Mouse (Mus musculus) forebrain, embryonic 16.5 days (tissue): Measurements from ENCODE around the gene Gm28048. TPM values are rescaled to one million over a fixed set of nuclear protein-coding genes. Genes with fewer than 3 reads are reported as not detected.

Experiments
- ATAC-seq: fragments of 200-750 bp; cut with Nextera tagmentation; 2 replicates; pipeline ENCODE4 v1.8.0; 2017; ENCODE audit warnings: mild to moderate bottlenecking, moderate library complexity
- H3K27ac ChIP-seq: fragments of 300-500 bp; sonication (generic); 2 replicates; pipeline ENCODE4 v1.5.1; 2014; ENCODE audit warnings: low read length, control low read depth
- H3K27me3 ChIP-seq: fragments of 300-500 bp; sonication (generic); replicated peaks from 2 replicates; pipeline ENCODE4 v1.6.1; 2014; ENCODE audit warnings: low read length; ENCODE audit not compliant: control insufficient read depth, insufficient read depth
- H3K36me3 ChIP-seq: fragments of 300-500 bp; sonication (generic); 2 replicates; pipeline ENCODE4 v1.6.1; 2014; ENCODE audit not compliant: control insufficient read depth, insufficient read depth
- H3K4me1 ChIP-seq: fragments of 300-500 bp; sonication (generic); replicated peaks from 2 replicates; pipeline ENCODE4 v1.6.1; 2014; ENCODE audit warnings: low read length; ENCODE audit not compliant: control insufficient read depth, insufficient read depth
- H3K4me2 ChIP-seq: fragments of 300-500 bp; sonication (generic); 2 replicates; pipeline ENCODE4 v1.6.1; 2014; ENCODE audit warnings: mild to moderate bottlenecking, low read length, control low read depth
- H3K4me3 ChIP-seq: fragments of 300-500 bp; sonication (generic); replicated peaks from 2 replicates; pipeline ENCODE4 v1.5.1; 2014; ENCODE audit warnings: mild to moderate bottlenecking, low read length, control low read depth
- H3K9ac ChIP-seq: fragments of 300-500 bp; sonication (generic); replicated peaks from 2 replicates; pipeline ENCODE4 v1.6.1; 2014; ENCODE audit warnings: low read depth, low read length, control low read depth
- H3K9me3 ChIP-seq: fragments of 300-500 bp; sonication (generic); 2 replicates; pipeline ENCODE4 v1.6.1; 2016; ENCODE audit warnings: low read length; ENCODE audit not compliant: control insufficient read depth
- WGBS: fragments of 180-500 bp; shearing (Covaris S2); extraction: QIAGEN DNeasy Blood & Tissue Kit; methylation state at CpG from one replicate; pipeline ENCODE4 v1.1.7; 2014; 5-methylcytosine and 5-hydroxymethylcytosine counted together
- polyA plus RNA-seq: library from polyadenylated mRNA; unstranded; fragments of >200 nt; fragmentation: Nextera tagmentation; extraction: Ambion mirVana; gene quantifications from 2 replicates; pipeline ENCODE4 v1.2.1, GENCODE M21; 2015

The Gm28048 gene
- polyA plus RNA-seq, 1 experiment from 2014 or later = 3.0 TPM

DNA sequence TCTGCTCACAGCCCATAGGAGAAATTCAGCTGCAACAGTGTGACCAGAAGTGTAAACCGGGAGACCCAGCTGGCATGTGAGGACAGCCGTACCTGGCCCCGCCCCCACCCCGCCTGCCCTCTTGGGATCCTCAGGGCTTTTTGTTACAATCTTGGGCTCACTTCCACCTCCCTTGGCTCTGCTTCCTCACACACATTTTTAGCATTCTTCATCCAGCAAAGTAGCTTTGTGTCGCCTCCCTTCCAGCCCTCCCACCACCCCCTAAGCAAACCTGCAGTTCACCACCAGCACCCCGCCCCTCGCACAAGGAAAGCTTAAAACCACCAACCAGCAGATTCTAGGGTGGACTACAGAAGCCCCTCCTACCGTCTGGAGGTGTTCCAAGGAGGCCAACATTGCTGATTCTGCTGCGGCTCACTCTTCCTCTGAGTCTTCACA, 181.9 kb downstream of the Gm28048 start:
- no peak overlapping the region for H3K4me3 ChIP-seq
- H3K9me3 ChIP-seq = no peaks in the 10 kb centered on the region
- no peaks in the 10 kb centered on the region for H3K36me3 ChIP-seq
- H3K9ac ChIP-seq = no peak overlapping the region
- H3K27ac ChIP-seq = no peak overlapping the region
- peaks cover 4% of the 10 kb centered on the region; the same call in 1 of the 2 replicates for H3K4me1 ChIP-seq
- WGBS = 24% methylated on average over 9 of the region's 9 CpGs
- no peak overlapping the region for H3K4me2 ChIP-seq
- no peaks in the 10 kb centered on the region for H3K27me3 ChIP-seq
- peak; percentile 43 for ATAC-seq

DNA sequence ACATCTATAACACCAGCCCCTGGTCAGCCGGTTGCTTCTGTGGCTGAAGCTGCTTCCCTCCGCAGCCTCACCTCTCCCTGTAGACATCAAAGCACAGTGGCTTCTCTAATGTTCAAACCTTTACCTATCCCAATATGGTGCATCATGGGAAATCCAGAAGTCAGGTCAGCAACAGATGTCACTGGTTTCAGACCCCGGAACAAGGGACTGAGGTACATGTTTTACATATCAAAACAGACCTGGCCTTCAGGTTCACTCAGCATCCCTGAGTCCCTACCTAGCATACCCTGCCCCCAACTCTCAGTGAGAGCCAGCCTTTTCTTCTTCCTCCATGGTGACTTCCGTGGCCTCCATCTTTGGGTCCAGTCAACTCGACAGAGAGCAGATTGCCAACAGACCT, 183.0 kb downstream of the Gm28048 start:
- Histone ChIP-seq H3K4me1 (peaks cover 4% of the 10 kb centered on the region; the same call in 1 of the 2 replicates), H3K27ac (no peak overlapping the region), H3K9me3 (no peaks in the 10 kb centered on the region), H3K4me2 (no peak overlapping the region), H3K9ac (no peak overlapping the region), H3K4me3 (no peak overlapping the region), H3K27me3 (no peaks in the 10 kb centered on the region), H3K36me3 (no peaks in the 10 kb centered on the region)
- no peak for ATAC-seq
- 83% methylated on average over 5 of the region's 5 CpGs for WGBS

DNA sequence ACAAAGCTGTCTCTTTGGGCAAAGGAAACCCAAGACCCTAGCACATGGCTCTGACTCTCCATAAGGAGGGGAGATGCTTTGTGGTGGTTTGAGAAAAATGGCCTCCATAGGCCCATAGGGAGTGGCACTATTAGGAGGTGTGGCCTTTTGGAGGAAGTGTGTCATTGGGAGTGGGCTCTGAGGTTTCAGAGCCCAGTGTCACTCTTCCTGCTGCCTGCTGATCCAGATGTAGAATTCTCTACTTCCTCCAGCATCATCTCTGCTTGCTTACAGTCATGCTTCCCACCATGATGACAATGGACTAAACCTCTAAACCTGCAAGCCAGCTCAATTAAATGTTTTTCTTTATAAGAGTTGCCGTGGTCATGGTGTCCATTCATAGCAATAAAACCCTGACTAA, 187.2 kb downstream of the Gm28048 start:
- Histone ChIP-seq H3K27ac (no peak overlapping the region), H3K4me3 (no peak overlapping the region)
- no peak for ATAC-seq

DNA sequence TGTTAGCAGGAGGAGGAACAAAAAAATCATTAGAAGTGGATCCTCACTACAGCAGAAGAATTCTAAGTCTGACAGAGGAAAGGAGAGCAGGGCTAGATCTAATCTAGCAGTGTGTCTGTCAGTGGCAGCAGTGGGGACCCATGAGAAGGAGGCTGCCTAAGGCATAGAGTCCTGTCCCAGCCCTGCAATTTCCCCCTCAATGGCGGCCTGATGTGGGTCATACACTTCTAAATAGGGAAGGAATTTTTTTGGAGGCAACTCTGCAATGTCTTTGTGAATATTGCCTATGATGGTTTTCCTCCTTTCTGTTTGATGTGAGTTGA, 188.0 kb downstream of the Gm28048 start:
- H3K9ac ChIP-seq = no peak overlapping the region
- no peak overlapping the region for H3K27ac ChIP-seq
- 96% methylated on average over 1 of the region's 1 CpGs for WGBS
- H3K36me3 ChIP-seq = no peaks in the 10 kb centered on the region
- H3K27me3 ChIP-seq = no peaks in the 10 kb centered on the region
- H3K4me2 ChIP-seq = no peak overlapping the region
- no peak overlapping the region for H3K4me3 ChIP-seq
- H3K9me3 ChIP-seq = no peaks in the 10 kb centered on the region
- H3K4me1 ChIP-seq = no peaks in the 10 kb centered on the region
- ATAC-seq = no peak

More for the DNA sequence above, 187.2 kb downstream of the Gm28048 start:
- Histone ChIP-seq H3K9ac (no peak overlapping the region), H3K4me2 (no peak overlapping the region), H3K36me3 (no peaks in the 10 kb centered on the region), H3K4me1 (no peaks in the 10 kb centered on the region), H3K9me3 (no peaks in the 10 kb centered on the region), H3K27me3 (no peaks in the 10 kb centered on the region)
- WGBS = 72% methylated on average over 1 of the region's 1 CpGs

DNA sequence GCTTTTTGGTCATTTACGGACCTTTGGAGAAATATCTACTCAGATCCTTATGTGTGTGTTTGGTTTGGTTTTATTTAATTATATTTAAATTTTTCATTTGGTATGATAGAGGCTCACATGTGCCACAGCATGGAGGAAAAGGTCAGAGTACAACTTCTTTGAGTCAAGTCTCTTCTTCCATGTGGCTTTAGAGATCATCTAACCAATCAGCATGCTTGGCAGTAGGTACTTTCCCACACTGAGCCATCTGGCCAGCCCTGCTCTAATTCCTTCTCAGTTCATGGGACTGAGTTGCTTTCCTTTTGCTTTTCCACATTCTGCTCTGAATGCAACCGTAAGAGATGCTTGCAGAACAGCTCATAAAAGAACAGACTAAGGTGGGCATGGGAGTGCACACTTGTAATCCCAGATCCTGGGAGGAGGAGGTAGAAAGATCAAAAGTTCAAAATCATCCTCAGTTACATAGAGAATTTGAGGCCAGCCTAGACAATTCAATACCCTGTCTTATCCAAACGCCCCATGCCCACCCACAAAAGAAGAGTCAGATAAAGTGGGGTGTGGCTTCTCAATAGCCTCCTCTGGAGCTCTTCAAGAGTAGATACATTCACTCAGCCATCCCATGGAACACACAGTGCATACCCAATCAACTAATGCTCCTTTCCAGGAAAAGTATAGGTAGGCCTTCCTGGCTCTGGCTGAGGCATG, 188.6 kb downstream of the Gm28048 start:
- ATAC-seq = no peak
- H3K4me2 ChIP-seq = no peak overlapping the region
- H3K9me3 ChIP-seq = no peaks in the 10 kb centered on the region
- H3K27ac ChIP-seq = no peak overlapping the region
- H3K9ac ChIP-seq = no peak overlapping the region
- H3K4me3 ChIP-seq = no peak overlapping the region
- WGBS = 85% methylated on average over 3 of the region's 3 CpGs
- H3K27me3 ChIP-seq = no peaks in the 10 kb centered on the region
- no peaks in the 10 kb centered on the region for H3K4me1 ChIP-seq
- H3K36me3 ChIP-seq = no peaks in the 10 kb centered on the region

DNA sequence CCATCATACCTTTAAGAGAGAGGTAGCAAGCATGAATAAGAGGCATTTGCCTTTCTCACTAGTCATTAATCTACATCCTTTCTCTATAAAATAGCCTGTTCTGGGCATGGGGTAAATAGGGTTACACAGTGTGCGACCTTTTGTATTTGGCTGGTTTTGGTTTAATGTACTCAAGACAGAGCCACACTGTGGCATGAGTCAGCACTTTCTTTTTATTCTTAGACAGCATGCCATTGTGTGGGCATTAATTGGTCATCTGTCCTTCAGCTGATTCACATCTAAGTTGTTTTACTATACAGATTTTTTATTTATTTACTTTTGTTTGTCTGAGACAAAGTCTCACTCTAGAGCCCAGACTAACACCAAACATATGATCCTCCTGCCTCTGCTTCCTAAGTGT, 189.7 kb downstream of the Gm28048 start:
- ATAC-seq = no peak
- no peaks in the 10 kb centered on the region for H3K36me3 ChIP-seq
- no peak overlapping the region for H3K4me3 ChIP-seq
- no peaks in the 10 kb centered on the region for H3K27me3 ChIP-seq
- no peak overlapping the region for H3K4me2 ChIP-seq
- H3K9ac ChIP-seq = no peak overlapping the region
- WGBS = 97% methylated on average over 1 of the region's 1 CpGs
- no peaks in the 10 kb centered on the region for H3K9me3 ChIP-seq
- no peaks in the 10 kb centered on the region for H3K4me1 ChIP-seq
- H3K27ac ChIP-seq = no peak overlapping the region

DNA sequence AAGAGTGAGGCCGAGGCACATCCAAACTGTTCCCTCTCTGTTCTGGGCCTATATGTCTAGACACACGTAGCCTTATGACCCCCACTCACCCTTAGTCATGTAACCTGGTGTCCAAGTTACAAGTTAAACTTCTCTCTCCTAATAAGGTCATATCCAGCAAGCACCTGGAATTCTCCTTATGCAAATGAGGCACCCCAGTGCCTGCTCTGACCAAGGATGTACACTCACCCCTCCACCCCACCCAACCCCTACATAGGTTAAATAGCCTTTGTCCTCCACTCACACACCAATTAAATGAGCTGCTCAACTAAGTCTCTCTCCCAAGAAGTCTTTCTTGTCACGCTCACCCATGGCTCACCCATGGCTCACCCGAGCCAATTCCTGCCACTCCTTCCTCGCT, 190.2 kb downstream of the Gm28048 start:
- Histone ChIP-seq H3K4me1 (no peaks in the 10 kb centered on the region), H3K27me3 (no peaks in the 10 kb centered on the region), H3K9ac (no peak overlapping the region), H3K4me3 (no peak overlapping the region), H3K36me3 (no peaks in the 10 kb centered on the region), H3K4me2 (no peak overlapping the region), H3K9me3 (no peaks in the 10 kb centered on the region), H3K27ac (no peak overlapping the region)
- 83% methylated on average over 5 of the region's 5 CpGs for WGBS
- ATAC-seq = no peak

DNA sequence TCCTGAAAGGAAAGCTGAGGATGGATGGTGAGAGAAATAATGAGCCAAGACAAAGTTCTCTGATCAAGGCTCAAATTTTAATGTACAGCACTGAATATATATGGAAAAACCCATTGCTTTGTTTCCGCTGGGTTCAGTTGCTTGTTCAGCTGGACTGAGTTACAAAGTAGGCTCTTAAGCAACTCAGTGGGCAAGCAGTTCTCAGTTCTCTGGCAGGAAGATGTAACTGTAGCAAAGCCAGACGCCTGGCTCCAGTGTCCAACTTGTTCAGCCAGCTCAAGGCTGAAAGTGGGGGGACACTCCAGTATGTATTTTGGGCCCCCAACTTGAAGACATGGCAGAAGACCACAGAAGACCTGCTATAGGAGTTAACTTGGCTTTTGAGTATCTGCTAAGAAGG, 194.1 kb downstream of the Gm28048 start:
- H3K4me1 ChIP-seq = no peaks in the 10 kb centered on the region
- H3K27me3 ChIP-seq = no peaks in the 10 kb centered on the region
- no peak for ATAC-seq
- no peak overlapping the region for H3K4me2 ChIP-seq
- H3K9me3 ChIP-seq = no peaks in the 10 kb centered on the region
- H3K4me3 ChIP-seq = no peak overlapping the region
- no peak overlapping the region for H3K9ac ChIP-seq
- WGBS = 95% methylated on average over 2 of the region's 2 CpGs
- no peaks in the 10 kb centered on the region for H3K36me3 ChIP-seq
- no peak overlapping the region for H3K27ac ChIP-seq
